Mouse (Mus musculus): ENCODE measurements around the gene Thra. TPM values are rescaled to one million over a fixed set of nuclear protein-coding genes. Genes with fewer than 3 reads are reported as not detected.

Gene Thra
- total RNA-seq, 4 experiments from 2014 or later: 92.5 to 98.4 (median 95.1) TPM

- DNase-seq (ENCODE audit: low spot score): no peak
These were observed 55.5 kb downstream of the Thra start for GRCm38 (mm10) chr11:98795714-98796514.

GRCm38 (mm10) chr11:98796515-98797216 is 56.2 kb downstream of the Thra start:
- peak; percentile 42 for DNase-seq (ENCODE audit: low spot score)

- no peak for DNase-seq (ENCODE audit: low spot score)
These were observed 56.9 kb downstream of the Thra start for GRCm38 (mm10) chr11:98797306-98797705.

GRCm38 (mm10) chr11:98797909-98798308 is 57.5 kb downstream of the Thra start:
- no peak for DNase-seq (ENCODE audit: low spot score)

GRCm38 (mm10) chr11:98804605-98805004 is 64.2 kb downstream of the Thra start, which contains the start of gene Casc3:
TSS of gene Casc3 (plus strand) at chr11:98804905.
- no peak for DNase-seq (ENCODE audit: low spot score)

GRCm38 (mm10) chr11:98808417-98808816 is 68.0 kb downstream of the Thra start:
- DNase-seq (ENCODE audit: low spot score): no peak

- peak; percentile 99 for DNase-seq (ENCODE audit: low spot score)
These were observed 69.2 kb downstream of the Thra start for GRCm38 (mm10) chr11:98809457-98810290.

GRCm38 (mm10) chr11:98810686-98811085 is 70.2 kb downstream of the Thra start:
- DNase-seq (ENCODE audit: low spot score): no peak

GRCm38 (mm10) chr11:98816706-98817239 is 76.3 kb downstream of the Thra start:
- no peak for DNase-seq (ENCODE audit: low spot score)

Other genes starting within 250 kb of the Thra start
- gene Ikzf3, start 194.6 kb upstream of the Thra start, total RNA-seq (2022): 1 to 10 TPM in 2 of 4 experiments, under 1 TPM in 2; 0.47 to 1.3 (median 0.86) TPM
- gene Zpbp2, start 189.5 kb upstream of the Thra start, total RNA-seq (2022): not detected
- gene Ormdl3, start 153.3 kb upstream of the Thra start, total RNA-seq (2022): 10 to 100 TPM; 39.7 to 46.4 (median 43.1) TPM
- not detected for gene Lrrc3c, start 142.3 kb upstream of the Thra start, total RNA-seq (2022)
- gene Gm12355, start 115.0 kb upstream of the Thra start, total RNA-seq (2022): 10 to 100 TPM in 1 of 4 experiments, 1 to 10 TPM in 3; 4.8 to 12.3 (median 7.9) TPM
- 1 to 10 TPM; 1.6 to 3.4 (median 2.8) TPM for gene Gsdma3, start 114.3 kb upstream of the Thra start, total RNA-seq (2022)
- gene Gsdma2, start 93.9 kb upstream of the Thra start, total RNA-seq (2022): under 1 TPM in 1 of 4 experiments, not detected in 3; 0.25 TPM
- under 1 TPM in 2 of 4 experiments, not detected in 2; 0.14 to 0.16 TPM for gene Gsdma, start 76.3 kb upstream of the Thra start, total RNA-seq (2022)
- gene Psmd3, start 58.1 kb upstream of the Thra start, total RNA-seq (2022): 100 to 1,000 TPM in 1 of 4 experiments, 10 to 100 TPM in 3; 95.0 to 106 (median 99.1) TPM
- gene Csf3, start 39.4 kb upstream of the Thra start, total RNA-seq (2022): not detected
- 10 to 100 TPM; 44.4 to 49.9 (median 46.8) TPM for gene Med24, start 11.2 kb upstream of the Thra start, total RNA-seq (2022)
- 100 to 1,000 TPM in 2 of 4 experiments, 10 to 100 TPM in 2; 81.4 to 121 (median 101) TPM for gene Nr1d1, start 34.7 kb downstream of the Thra start, total RNA-seq (2022)
- gene Msl1, start 54.9 kb downstream of the Thra start, total RNA-seq (2022): 10 to 100 TPM; 72.1 to 84.3 (median 78.7) TPM
- gene Casc3, start 64.3 kb downstream of the Thra start, total RNA-seq (2022): 10 to 100 TPM; 16.0 to 20.9 (median 17.8) TPM
- gene Rapgefl1, start 96.1 kb downstream of the Thra start, total RNA-seq (2022): 1 to 10 TPM in 1 of 4 experiments, under 1 TPM in 3; 0.38 to 1.1 (median 0.76) TPM
- 10 to 100 TPM in 3 of 4 experiments, 1 to 10 TPM in 1; 9.4 to 12.6 (median 11.5) TPM for gene Wipf2, start 123.0 kb downstream of the Thra start, total RNA-seq (2022)
- under 1 TPM; 0.16 to 0.49 (median 0.25) TPM for gene Cdc6, start 167.2 kb downstream of the Thra start, total RNA-seq (2022)
- gene Rara, start 187.2 kb downstream of the Thra start, total RNA-seq (2022): 10 to 100 TPM; 10.8 to 13.5 (median 11.9) TPM
- under 1 TPM in 1 of 4 experiments, not detected in 3; 0.44 TPM for gene Gjd3, start 242.4 kb downstream of the Thra start, total RNA-seq (2022)

Data from heart, adult 8-10 months (tissue).